25 mouse cellular contexts compared by ENCODE assay signal in the genomic region with DNA sequence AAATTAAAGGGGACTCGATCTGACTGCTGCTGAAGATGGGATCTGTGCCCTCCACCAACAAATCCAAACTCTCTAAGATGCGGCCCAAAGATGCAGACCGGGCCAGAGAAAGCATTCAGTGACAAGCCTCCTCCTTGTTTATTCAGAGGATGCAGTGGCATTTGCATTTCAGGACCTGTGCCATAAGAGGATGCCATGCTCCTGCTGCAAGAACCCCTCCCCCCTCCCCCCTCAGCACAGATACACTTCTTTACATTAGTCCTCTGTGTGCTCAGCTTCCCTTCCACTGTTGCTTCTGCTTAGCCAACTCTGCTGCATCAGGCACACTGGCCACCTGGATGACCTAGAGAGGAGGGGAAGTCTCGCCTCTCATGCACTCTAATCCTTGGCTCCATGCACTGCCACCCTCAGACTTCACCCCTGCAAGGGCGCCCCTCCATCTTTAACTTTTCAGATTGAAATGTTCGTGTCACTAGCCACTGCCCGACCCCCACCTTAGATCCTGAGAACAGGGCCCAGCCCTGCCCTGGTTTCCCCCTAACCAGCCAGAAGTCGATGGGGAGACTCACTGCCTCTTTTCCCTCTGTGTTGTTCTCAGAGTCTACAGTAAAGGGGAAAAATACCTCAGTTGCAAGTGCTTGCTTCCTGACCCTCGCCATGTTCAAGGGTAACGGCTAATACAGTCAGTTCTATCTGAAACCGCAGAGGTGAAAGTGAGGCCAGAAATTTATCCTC. TPM values are rescaled to one million over a fixed set of nuclear protein-coding genes. Genes with fewer than 3 reads are reported as not detected.
DNase-seq lines count a peak whose midpoint lies in the region; ATAC-seq and TF ChIP-seq lines count a peak whose summit lies in the region.
"Had no signal": no experiment of that assay in that cellular context is flagged by ENCODE, and none has a peak within 500 bp of the region (broad histone marks: within the 10 kb centered on the region; RNA-seq: fewer than 3 reads in every experiment).

No protein-coding gene starts in this region.

- H3K27ac ChIP-seq in gastrocnemius, adult 2 months = peak overlapping the region; percentile 87
- H3K27ac ChIP-seq in hindbrain, embryonic 12.5 days = peak overlapping the region; percentile 9; the same call in 1 of the 2 replicates
- H3K27ac ChIP-seq in hindbrain, embryonic 14.5 days = no peak overlapping the region
- no peak overlapping the region for H3K27ac ChIP-seq in midbrain, postnatal 0 days (ENCODE audit: low read depth, low read length)
- H3K27ac ChIP-seq in midbrain, embryonic 13.5 days = no peak overlapping the region
- H3K27ac ChIP-seq: embryonic facial prominence, embryonic 10.5 days; forebrain, embryonic 13.5 days had no signal

- no peak for ATAC-seq in hindbrain, embryonic 12.5 days (ENCODE audit: low FRiP score)
- ATAC-seq in hindbrain, embryonic 14.5 days (ENCODE audit: low FRiP score) = no peak
- no peak for ATAC-seq in midbrain, postnatal 0 days (ENCODE audit: low FRiP score)
- no peak for ATAC-seq in midbrain, embryonic 13.5 days
- ATAC-seq: CD4-positive, CD25-positive, alpha-beta regulatory T cell, adult 4 months; forebrain, embryonic 13.5 days; forebrain, postnatal 0 days; Patski had no signal

- no peaks in the 10 kb centered on the region for H3K9me3 ChIP-seq in hindbrain, embryonic 12.5 days (replicated peaks)
- no peaks in the 10 kb centered on the region for H3K9me3 ChIP-seq in hindbrain, embryonic 14.5 days (ENCODE audit: control insufficient read depth, low read length)
- H3K9me3 ChIP-seq in midbrain, postnatal 0 days (ENCODE audit: low read length) = no peaks in the 10 kb centered on the region
- no peaks in the 10 kb centered on the region for H3K9me3 ChIP-seq in midbrain, embryonic 13.5 days
- H3K9me3 ChIP-seq: embryonic facial prominence, embryonic 10.5 days; forebrain, embryonic 13.5 days; heart, embryonic 12.5 days had no signal

- H3K36me3 ChIP-seq in hindbrain, embryonic 12.5 days = no peaks in the 10 kb centered on the region
- no peaks in the 10 kb centered on the region for H3K36me3 ChIP-seq in hindbrain, embryonic 14.5 days (replicated peaks; ENCODE audit: control insufficient read depth, insufficient read depth)
- no peaks in the 10 kb centered on the region for H3K36me3 ChIP-seq in midbrain, postnatal 0 days (ENCODE audit: insufficient read depth, low read length)
- 0 out of 2 replicates have a peak, but pooled peaks cover 5% of the 10 kb centered on the region for H3K36me3 ChIP-seq in midbrain, embryonic 13.5 days

- no peak overlapping the region for H3K4me2 ChIP-seq in hindbrain, embryonic 12.5 days (replicated peaks)
- no peak overlapping the region for H3K4me2 ChIP-seq in hindbrain, embryonic 14.5 days (replicated peaks)
- no peak overlapping the region for H3K4me2 ChIP-seq in midbrain, postnatal 0 days (ENCODE audit: low read depth, low read length, poor library complexity, severe bottlenecking)
- no peak overlapping the region for H3K4me2 ChIP-seq in midbrain, embryonic 13.5 days (replicated peaks)
- H3K4me2 ChIP-seq: forebrain, embryonic 13.5 days; heart, embryonic 12.5 days had no signal

- no peak for DNase-seq in gastrocnemius, adult 2 months
- no peak for DNase-seq in gastrocnemius, postnatal 4 days (ENCODE audit: low spot score in 2 of 2)
- DNase-seq in hindbrain, embryonic 14.5 days (ENCODE audit: low spot score) = no peak
- DNase-seq in midbrain, postnatal 0 days (ENCODE audit: low spot score) = peak; percentile 33
- no peak for DNase-seq in cerebellum, postnatal 10 days
- no peak for DNase-seq in embryo, embryonic 10.5 days (ENCODE audit: low spot score)
- DNase-seq: adrenal gland, adult 8-10 months; adrenal gland, postnatal 36 days; B cell, adult 2 months; cerebellum, adult 11-12 months; cerebellum, adult 9-10 months; cerebellum, postnatal 36 days; forebrain, postnatal 0 days; gastrocnemius, postnatal 25 days; heart, adult 18-20 months; heart, postnatal 36 days; kidney, adult 11 months; kidney, adult 9 months had no signal

- H3K9ac ChIP-seq in hindbrain, embryonic 12.5 days = no peak overlapping the region
- H3K9ac ChIP-seq in hindbrain, embryonic 14.5 days = no peak overlapping the region
- no peak overlapping the region for H3K9ac ChIP-seq in midbrain, postnatal 0 days (replicated peaks; ENCODE audit: low read length, poor library complexity, severe bottlenecking)
- H3K9ac ChIP-seq in midbrain, embryonic 13.5 days (replicated peaks) = no peak overlapping the region; the same call in 1 of the 2 replicates
- H3K9ac ChIP-seq: forebrain, embryonic 13.5 days; forebrain, postnatal 0 days; heart, embryonic 12.5 days had no signal

- WGBS in hindbrain, embryonic 12.5 days = 81% methylated on average over 11 of the region's 11 CpGs
- 77% methylated on average over 11 of the region's 11 CpGs for WGBS in hindbrain, embryonic 14.5 days
- WGBS in midbrain, postnatal 0 days = 75% methylated on average over 11 of the region's 11 CpGs
- WGBS in midbrain, embryonic 13.5 days = 76% methylated on average over 11 of the region's 11 CpGs

- H3K4me1 ChIP-seq in hindbrain, embryonic 12.5 days = peaks cover 57% of the 10 kb centered on the region
- H3K4me1 ChIP-seq in hindbrain, embryonic 14.5 days (replicated peaks; ENCODE audit: control insufficient read depth, insufficient read depth, low read length) = peaks cover 38% of the 10 kb centered on the region
- peaks cover 27% of the 10 kb centered on the region for H3K4me1 ChIP-seq in midbrain, postnatal 0 days (ENCODE audit: insufficient read depth, low read length)
- peaks cover 61% of the 10 kb centered on the region for H3K4me1 ChIP-seq in midbrain, embryonic 13.5 days (replicated peaks)

- no peak overlapping the region for H3K4me3 ChIP-seq in gastrocnemius, adult 2 months
- H3K4me3 ChIP-seq in hindbrain, embryonic 12.5 days = no peak overlapping the region
- H3K4me3 ChIP-seq in hindbrain, embryonic 14.5 days (replicated peaks; ENCODE audit: low read length) = no peak overlapping the region
- H3K4me3 ChIP-seq in midbrain, postnatal 0 days (ENCODE audit: low read depth, low read length) = no peak overlapping the region
- H3K4me3 ChIP-seq in midbrain, embryonic 13.5 days (replicated peaks) = no peak overlapping the region
- H3K4me3 ChIP-seq: embryonic facial prominence, embryonic 10.5 days; forebrain, embryonic 13.5 days; heart, embryonic 12.5 days had no signal

- no peak for TF ChIP-seq CTCF in gastrocnemius, adult 2 months (IDR thresholded peaks at IDR 0.05)
- TF ChIP-seq CTCF in midbrain, postnatal 0 days (IDR thresholded peaks at IDR 0.05) = no peak

- H3K27me3 ChIP-seq in hindbrain, embryonic 12.5 days = no peaks in the 10 kb centered on the region
- no peaks in the 10 kb centered on the region for H3K27me3 ChIP-seq in hindbrain, embryonic 14.5 days (ENCODE audit: control insufficient read depth, insufficient read depth, low read length)
- H3K27me3 ChIP-seq in midbrain, postnatal 0 days (ENCODE audit: insufficient read depth, low read length) = no peaks in the 10 kb centered on the region
- H3K27me3 ChIP-seq in midbrain, embryonic 13.5 days = no peaks in the 10 kb centered on the region
- H3K27me3 ChIP-seq: forebrain, embryonic 13.5 days; heart, embryonic 12.5 days; Patski had no signal

- intact Hi-C loops in gastrocnemius, adult 2 months (cut with DNase I) = loop anchor here (5.0 kb wide), 1 partner anchor 35 kb away; no protein-coding TSS in a partner anchor

RNA-seq across cellular contexts. Expression of a gene that starts 14.3 kb away (rescaled TPM):
- total RNA-seq in gastrocnemius, adult 2 months (2021) = 10 to 100 TPM; 81.7 to 85.5 TPM
- 100 to 1,000 TPM; 153 to 154 TPM for total RNA-seq in gastrocnemius, postnatal 4 days (2021)
- polyA plus RNA-seq in hindbrain, embryonic 12.5 days (2016; fragmentation: Nextera tagmentation; extraction: Ambion mirVana) = 116 and 119 TPM in 2 replicates
- 149 and 180 TPM in 2 replicates for polyA plus RNA-seq in hindbrain, embryonic 14.5 days (2014; fragmentation: Nextera tagmentation; extraction: Ambion mirVana)
- 97.9 and 135 TPM in 2 replicates for total RNA-seq in midbrain, postnatal 0 days (2014; rRNA removed)
- 151 and 153 TPM in 2 replicates for polyA plus RNA-seq in midbrain, postnatal 0 days (2015; fragmentation: Nextera tagmentation; extraction: Ambion mirVana)
- polyA plus RNA-seq in midbrain, embryonic 13.5 days (2015; fragmentation: Nextera tagmentation; extraction: Ambion mirVana) = 128 and 131 TPM in 2 replicates

RNA-seq across cellular contexts. Expression of a gene that starts 14.6 kb away (rescaled TPM):
- 1 to 10 TPM; 2.0 to 2.3 TPM for total RNA-seq in gastrocnemius, adult 2 months (2021)
- total RNA-seq in gastrocnemius, postnatal 4 days (2021) = 1 to 10 TPM; 3.8 to 4.4 TPM
- 15.3 and 15.5 TPM in 2 replicates for polyA plus RNA-seq in hindbrain, embryonic 12.5 days (2016; fragmentation: Nextera tagmentation; extraction: Ambion mirVana)
- 12.9 and 14.2 TPM in 2 replicates for polyA plus RNA-seq in hindbrain, embryonic 14.5 days (2014; fragmentation: Nextera tagmentation; extraction: Ambion mirVana)
- total RNA-seq in midbrain, postnatal 0 days (2014; rRNA removed) = 8.4 and 9.4 TPM in 2 replicates
- 8.4 and 11.5 TPM in 2 replicates for polyA plus RNA-seq in midbrain, postnatal 0 days (2015; fragmentation: Nextera tagmentation; extraction: Ambion mirVana)
- polyA plus RNA-seq in midbrain, embryonic 13.5 days (2015; fragmentation: Nextera tagmentation; extraction: Ambion mirVana) = 14.0 TPM in 2 replicates

Comparison
In these comparisons a context has a peak if more than half of its experiments do, and no peak if none do; other contexts are left out.
1. H3K27ac ChIP-seq: peak in gastrocnemius, adult 2 months (single experiment) and hindbrain, embryonic 12.5 days (single experiment); none in hindbrain, embryonic 14.5 days (single experiment), midbrain, postnatal 0 days (single experiment) and midbrain, embryonic 13.5 days (single experiment).